Mouse (Mus musculus) MEL (cell line): ENCODE results near the gene Fgfr2. TPM values are rescaled to one million over a fixed set of nuclear protein-coding genes. Genes with fewer than 3 reads are reported as not detected.

ENCODE experiments used
- DNase-seq: peaks from one replicate; pipeline ENCODE4 v3.0.0; 2011; ENCODE audit warnings: low read depth, low spot score
- H3K27ac ChIP-seq: 2 replicates; pipeline ENCODE4 v1.5.1; 2012; ENCODE audit warnings: low read depth, mild to moderate bottlenecking, control low read depth, low read length, moderate library complexity; ENCODE audit not compliant: control insufficient read depth
- H3K27me3 ChIP-seq, 2 experiments: fragments of 150-350 bp in 1 of 2; sonication (generic) in 1 of 2; 2 replicates each; pipeline ENCODE4 v1.6.1; 2012; ENCODE audit warnings: low read length in 2 of 2, mild to moderate bottlenecking in 2 of 2, improper control_type of control experiment in 1 of 2, moderate library complexity in 1 of 2; ENCODE audit not compliant: insufficient read depth in 2 of 2, control insufficient read depth in 1 of 2
- H3K36me3 ChIP-seq, 2 experiments: 2 replicates each; pipeline ENCODE4 v1.6.1; 2012 to 2014; ENCODE audit warnings: low read length in 2 of 2, improper control_type of control experiment in 1 of 2, inconsistent platforms in 1 of 2, mild to moderate bottlenecking in 1 of 2; ENCODE audit not compliant: insufficient read depth in 2 of 2, control insufficient read depth in 1 of 2
- H3K4me1 ChIP-seq, 2 experiments: fragments of 150-350 bp in 1 of 2; sonication (generic) in 1 of 2; 2 replicates each; pipeline ENCODE4 v1.6.1; 2012; ENCODE audit warnings: low read length in 2 of 2, improper control_type of control experiment in 1 of 2, mild to moderate bottlenecking in 1 of 2; ENCODE audit not compliant: insufficient read depth in 2 of 2, control insufficient read depth in 1 of 2
- H3K4me3 ChIP-seq, 2 experiments: fragments of 150-350 bp in 1 of 2; sonication (generic) in 1 of 2; 2 replicates each; pipeline ENCODE4 v1.5.1; 2012; ENCODE audit warnings: low read depth in 2 of 2, low read length in 2 of 2, mild to moderate bottlenecking in 2 of 2, moderate library complexity in 2 of 2, control low read depth in 1 of 2, improper control_type of control experiment in 1 of 2; ENCODE audit not compliant: control insufficient read depth in 1 of 2, insufficient read depth in 1 of 2
- H3K79me2 ChIP-seq: 2 replicates; pipeline ENCODE4 v1.6.1; 2012; ENCODE audit warnings: mild to moderate bottlenecking, low read length, moderate library complexity; ENCODE audit not compliant: control insufficient read depth, poor library complexity, insufficient read depth
- H3K9ac ChIP-seq: 2 replicates; pipeline ENCODE4 v1.6.1; 2012; ENCODE audit warnings: low read depth, mild to moderate bottlenecking, control low read depth, low read length, moderate library complexity; ENCODE audit not compliant: control insufficient read depth, poor library complexity, severe bottlenecking
- H3K9me3 ChIP-seq: fragments of 150-350 bp; sonication (generic); replicated peaks from 2 replicates; pipeline ENCODE4 v1.6.1; 2012; ENCODE audit warnings: mild to moderate bottlenecking, low read length, improper control_type of control experiment, moderate library complexity; ENCODE audit not compliant: insufficient read depth
- BHLHE40 ChIP-seq: IDR thresholded peaks from 2 replicates; pipeline ENCODE4 v1.6.1; 2012; ENCODE audit warnings: low read depth, mild to moderate bottlenecking, inconsistent platforms, low read length, improper control_type of control experiment, borderline replicate concordance
- CTCF ChIP-seq, 3 experiments: IDR thresholded peaks in 2 of 3; conservative IDR thresholded peaks in 1 of 3; 2 replicates each; pipeline ENCODE4 v1.5.1; 2011 to 2012; ENCODE audit warnings: low read length in 3 of 3, low read depth in 2 of 3, mild to moderate bottlenecking in 2 of 3, improper control_type of control experiment in 1 of 3, inconsistent platforms in 1 of 3, mixed read lengths in 1 of 3, moderate library complexity in 1 of 3; ENCODE audit not compliant: control insufficient read depth in 1 of 3, insufficient read depth in 1 of 3, poor library complexity in 1 of 3, severe bottlenecking in 1 of 3
- EP300 ChIP-seq, 2 experiments: IDR thresholded peaks; 2 replicates each; pipeline ENCODE4 v1.6.1; 2011; ENCODE audit warnings: improper control_type of control experiment in 2 of 2, low read length in 2 of 2, low read depth in 1 of 2, mild to moderate bottlenecking in 1 of 2
- GABPA ChIP-seq: IDR thresholded peaks from 2 replicates; pipeline ENCODE4 v1.6.1; 2012; ENCODE audit warnings: low read depth, mild to moderate bottlenecking, inconsistent platforms, low read length, improper control_type of control experiment, moderate library complexity
- MEF2A ChIP-seq: IDR thresholded peaks from 2 replicates; pipeline ENCODE4 v1.6.1; 2014; ENCODE audit warnings: low read depth, mild to moderate bottlenecking, inconsistent platforms, low read length, improper control_type of control experiment; ENCODE audit not compliant: poor library complexity, insufficient replicate concordance, severe bottlenecking; ENCODE audit errors: extremely low read depth
- MYB ChIP-seq: IDR thresholded peaks from 2 replicates; pipeline ENCODE4 v1.6.1; 2011; ENCODE audit warnings: mild to moderate bottlenecking, low read depth, low read length, improper control_type of control experiment
- MYC ChIP-seq: IDR thresholded peaks from 2 replicates; pipeline ENCODE4 v1.6.1; 2011; ENCODE audit warnings: low read depth, mild to moderate bottlenecking, low read length, improper control_type of control experiment, moderate library complexity
- NRF1 ChIP-seq: IDR thresholded peaks from 2 replicates; pipeline ENCODE4 v1.6.1; 2014; ENCODE audit warnings: low read depth, mild to moderate bottlenecking, inconsistent platforms, low read length, improper control_type of control experiment, moderate library complexity; ENCODE audit not compliant: poor library complexity, insufficient read depth, severe bottlenecking
- POLR2A ChIP-seq, 2 experiments: IDR thresholded peaks; 2 replicates each; pipeline ENCODE4 v1.6.1; 2011 to 2012; ENCODE audit warnings: low read length in 2 of 2, mild to moderate bottlenecking in 2 of 2, control low read depth in 1 of 2, improper control_type of control experiment in 1 of 2, low read depth in 1 of 2, moderate library complexity in 1 of 2; ENCODE audit not compliant: control insufficient read depth in 1 of 2, insufficient read depth in 1 of 2, poor library complexity in 1 of 2
- RAD21 ChIP-seq: IDR thresholded peaks from 2 replicates; pipeline ENCODE4 v1.6.1; 2011; ENCODE audit warnings: mild to moderate bottlenecking, low read depth, low read length, improper control_type of control experiment
- SMC3 ChIP-seq: IDR thresholded peaks from 2 replicates; pipeline ENCODE4 v1.6.1; 2011; ENCODE audit warnings: low read depth, low read length, improper control_type of control experiment
- TAL1 ChIP-seq: IDR thresholded peaks from 2 replicates; pipeline ENCODE4 v1.6.1; 2012; ENCODE audit warnings: mild to moderate bottlenecking, inconsistent platforms, low read length, moderate library complexity, mixed read lengths
- TCF12 ChIP-seq: IDR thresholded peaks from 2 replicates; pipeline ENCODE4 v1.6.1; 2014; ENCODE audit warnings: low read depth, mild to moderate bottlenecking, inconsistent platforms, low read length, improper control_type of control experiment, moderate library complexity
- UBTF ChIP-seq: IDR thresholded peaks from 2 replicates; pipeline ENCODE4 v1.6.1; 2012; ENCODE audit warnings: low read depth, mild to moderate bottlenecking, inconsistent platforms, low read length, improper control_type of control experiment, moderate library complexity, borderline replicate concordance; ENCODE audit not compliant: insufficient read depth
- ZC3H11A ChIP-seq: IDR thresholded peaks from 2 replicates; pipeline ENCODE4 v1.6.1; 2012; ENCODE audit warnings: low read depth, mild to moderate bottlenecking, inconsistent platforms, low read length, improper control_type of control experiment
- ZMIZ1 ChIP-seq: IDR thresholded peaks from 2 replicates; pipeline ENCODE4 v1.6.1; 2012; ENCODE audit warnings: low read depth, mild to moderate bottlenecking, inconsistent platforms, low read length, improper control_type of control experiment, moderate library complexity
- ZNF384 ChIP-seq: IDR thresholded peaks from 2 replicates; pipeline ENCODE4 v1.6.1; 2012; ENCODE audit warnings: low read depth, mild to moderate bottlenecking, inconsistent platforms, low read length, improper control_type of control experiment
- polyA plus RNA-seq, 2 experiments: library from polyadenylated mRNA; stranded (reverse) in 1 of 2; unstranded in 1 of 2; fragments of >175 nt in 1 of 2; fragments of >200 nt in 1 of 2; gene quantifications; 2 replicates each; pipeline versions ENCODE4 v1.2.1 to v1.2.4; 2012; ENCODE audit warnings: low replicate concordance in 2 of 2, low read depth in 1 of 2; ENCODE audit not compliant: insufficient read length in 2 of 2, insufficient read depth in 1 of 2, missing spikeins in 1 of 2
- total RNA-seq: library from RNA; depleted of rRNA; stranded (reverse); fragments of 300-350 nt; gene quantifications from 2 replicates; pipeline ENCODE4 v1.2.3, GENCODE M21; 2012

Fgfr2 gene
- total and polyA plus RNA-seq, 3 experiments = not detected

DNA sequence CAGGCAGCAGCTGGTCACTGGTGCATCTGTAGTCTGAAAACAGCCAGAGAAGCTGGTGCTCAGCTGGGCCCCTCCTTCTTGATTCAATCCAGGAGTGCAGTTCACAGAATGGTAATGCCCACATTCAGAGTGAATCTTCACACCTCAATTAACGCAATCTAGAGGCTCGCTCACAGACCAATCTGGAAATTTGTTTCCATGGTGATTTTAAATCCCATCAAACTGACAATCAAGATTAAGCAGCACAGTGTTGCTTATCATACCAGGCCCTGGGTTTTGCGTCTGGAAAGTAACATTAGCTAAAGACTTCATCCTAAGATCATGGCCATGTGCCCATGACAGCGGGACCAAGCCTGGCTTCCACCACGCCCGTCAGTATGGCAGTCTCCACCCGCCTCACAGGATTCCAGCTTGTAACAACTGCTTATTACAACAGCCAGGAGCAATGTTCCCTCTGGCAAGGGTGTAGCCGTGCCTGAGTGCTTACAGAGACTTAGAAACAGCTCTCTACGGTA, 644.8 kb downstream of the Fgfr2 start:
- TF ChIP-seq EP300 (IDR thresholded peaks at IDR 0.05; ENCODE audit: low read depth in 1 of 2, low read length in 2 of 2) (no peak), MEF2A (no peak)
- TF ChIP-seq, all 39 proteins: peak for 0
- H3K27me3 ChIP-seq = no peaks in the 10 kb centered on the region

DNA sequence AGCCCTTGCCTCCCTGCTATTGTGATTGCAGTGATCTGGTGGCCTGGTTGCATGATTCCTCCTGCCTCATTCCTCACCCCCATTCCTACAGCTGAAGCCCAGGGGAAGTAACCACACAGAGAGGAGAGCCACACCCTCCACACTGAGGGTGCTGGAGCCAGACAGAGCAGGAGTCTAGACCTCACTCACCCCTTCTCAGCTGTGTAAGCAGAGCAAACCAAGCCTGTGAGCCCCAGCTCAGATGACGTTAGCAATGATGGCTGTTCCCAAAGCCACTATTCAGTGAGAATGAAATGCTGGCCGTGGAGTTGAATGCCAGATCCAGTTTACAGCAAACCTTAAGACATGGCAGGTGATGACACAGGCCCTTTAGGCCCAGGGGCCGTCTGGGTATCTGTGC, 645.4 kb downstream of the Fgfr2 start:
- H3K9ac ChIP-seq = no peak overlapping the region

More for the DNA sequence above, 644.8 kb downstream of the Fgfr2 start:
- no peak for DNase-seq
- Histone ChIP-seq H3K4me1 (peaks cover 5 to 18% of the 10 kb centered on the region in 2 experiments), H3K36me3 (peaks cover 0 to 6% of the 10 kb centered on the region in 2 experiments; a peak in 1 of 4 replicates), H3K9ac (no peak overlapping the region), H3K9me3 (no peaks in the 10 kb centered on the region), H3K27ac (no peak overlapping the region), H3K4me3 (no peak overlapping the region), H3K79me2 (no peaks in the 10 kb centered on the region)

DNA sequence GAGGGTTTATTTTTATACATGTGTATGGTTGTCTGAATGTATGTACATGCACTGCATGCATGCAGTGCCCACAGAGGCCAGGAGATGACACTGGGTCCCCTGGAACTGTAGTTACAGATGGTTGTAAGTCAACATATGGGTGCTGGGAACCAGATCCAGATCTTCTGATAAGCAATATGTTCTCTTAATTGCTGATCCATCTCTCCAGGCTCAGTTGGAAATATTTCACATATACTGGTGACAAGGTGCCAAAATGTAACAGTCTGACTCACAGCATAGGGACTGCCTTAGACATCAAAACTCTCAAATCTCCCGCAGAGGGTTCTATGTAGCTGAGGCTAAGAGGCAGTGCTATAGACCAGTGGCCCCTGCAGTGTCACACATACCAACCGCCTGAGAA, 646.7 kb downstream of the Fgfr2 start:
- Histone ChIP-seq H3K9me3 (no peaks in the 10 kb centered on the region), H3K27me3 (no peaks in the 10 kb centered on the region), H3K4me3 (no peak overlapping the region), H3K36me3 (no peaks in the 10 kb centered on the region), H3K9ac (no peak overlapping the region), H3K79me2 (no peaks in the 10 kb centered on the region), H3K27ac (no peak overlapping the region), H3K4me1 (peaks cover 0 to 12% of the 10 kb centered on the region in 2 experiments; a peak in 1 of 4 replicates)
- DNase-seq = no peak
- TF ChIP-seq MYB (no peak), SMC3 (peak; percentile 10; the same call in 1 of the 2 replicates)

More for the DNA sequence above, 645.4 kb downstream of the Fgfr2 start:
- Histone ChIP-seq H3K79me2 (no peaks in the 10 kb centered on the region), H3K27me3 (no peaks in the 10 kb centered on the region), H3K4me1 (peaks cover 2 to 12% of the 10 kb centered on the region in 2 experiments; a peak in 2 of 4 replicates), H3K4me3 (no peak overlapping the region), H3K36me3 (no peaks in the 10 kb centered on the region), H3K27ac (no peak overlapping the region), H3K9me3 (no peaks in the 10 kb centered on the region)
- DNase-seq = no peak
- TF ChIP-seq ZMIZ1 (no peak), RAD21 (no peak), MEF2A (no peak), BHLHE40 (no peak), TAL1 (no peak)
- TF ChIP-seq, all 39 proteins: peak for 0

DNA sequence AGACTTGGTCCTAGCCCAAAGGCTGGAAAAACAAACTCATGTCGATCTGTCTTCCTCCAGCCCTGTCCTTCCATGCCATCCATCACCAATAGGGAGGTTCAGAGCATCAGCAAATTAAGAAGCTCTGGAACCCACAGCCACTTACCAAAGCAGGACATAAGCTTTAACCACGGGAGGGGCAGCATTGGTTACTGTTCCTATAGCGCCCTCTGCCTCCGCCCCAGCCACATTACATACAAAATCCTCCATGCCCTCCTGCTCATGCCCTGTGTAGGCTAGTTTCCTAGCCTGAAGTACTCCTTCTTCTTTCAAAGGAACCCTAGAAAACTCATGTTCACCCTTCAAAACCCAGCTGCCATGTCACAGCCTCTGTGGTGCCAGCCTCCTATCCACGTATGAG, 648.1 kb downstream of the Fgfr2 start:
- Histone ChIP-seq H3K9ac (no peak overlapping the region), H3K4me1 (peaks cover 0 to 11% of the 10 kb centered on the region in 2 experiments; a peak in 1 of 4 replicates), H3K27me3 (no peaks in the 10 kb centered on the region), H3K4me3 (no peak overlapping the region), H3K27ac (no peak overlapping the region), H3K9me3 (no peaks in the 10 kb centered on the region), H3K36me3 (no peaks in the 10 kb centered on the region; a peak in 1 of 4 replicates)
- DNase-seq = peak; percentile 80
- TF ChIP-seq RAD21 (peak; percentile 96), NRF1 (0 out of 2 replicates have a peak, but pooled peaks have one; percentile 15), TAL1 (no peak), ZNF384 (no peak), SMC3 (peak; percentile 96), TCF12 (no peak), CTCF (IDR thresholded peaks at IDR 0.05 in 2 of 3, conservative IDR thresholded peaks at IDR 0.05 in 1 of 3; ENCODE audit: control insufficient read depth in 1 of 3, insufficient read depth in 1 of 3, low read depth in 2 of 3, low read length in 3 of 3, poor library complexity in 1 of 3, severe bottlenecking in 1 of 3) (peak; percentile 86 to 93 (median 87)), MYC (no peak), UBTF (no peak), ZC3H11A (peak; percentile 97), POLR2A (IDR thresholded peaks at IDR 0.05; ENCODE audit: control insufficient read depth in 1 of 2, insufficient read depth in 1 of 2, low read depth in 1 of 2, low read length in 2 of 2, poor library complexity in 1 of 2) (no peak), GABPA (no peak)
- TF ChIP-seq, all 39 proteins: peak for 5
- H3K79me2 ChIP-seq = no peaks in the 10 kb centered on the region
